Mouse (Mus musculus) fibroblast of lung, adult 2 months (primary cell): ENCODE results near the gene Gcg.

Experiments
- DNase-seq: peaks from one replicate; pipeline ENCODE4 v3.0.0-alpha.2; 2011; ENCODE audit warnings: low read depth

Gcg gene

GRCm38 (mm10) chr2:62459241-62460174, 23.9 kb downstream of the Gcg start:
- no peak for DNase-seq

GRCm38 (mm10) chr2:62458070-62458469, 25.4 kb downstream of the Gcg start:
- DNase-seq, result peak; percentile 21

- DNase-seq, result no peak
Observed at GRCm38 (mm10) chr2:62454991-62455390, 28.5 kb downstream of the Gcg start.

GRCm38 (mm10) chr2:62454033-62454432, 29.4 kb downstream of the Gcg start:
- no peak for DNase-seq

- no peak for DNase-seq
Observed at GRCm38 (mm10) chr2:62450364-62450763, 33.1 kb downstream of the Gcg start.

GRCm38 (mm10) chr2:62449692-62450346, 33.6 kb downstream of the Gcg start:
- DNase-seq, result no peak

GRCm38 (mm10) chr2:62440802-62441544, 42.5 kb downstream of the Gcg start:
- DNase-seq, result no peak

GRCm38 (mm10) chr2:62440083-62440482, 43.4 kb downstream of the Gcg start:
- no peak for DNase-seq

- DNase-seq, result no peak
Observed at GRCm38 (mm10) chr2:62431245-62431795, 52.1 kb downstream of the Gcg start.

GRCm38 (mm10) chr2:62425941-62426340, 57.5 kb downstream of the Gcg start:
- peak; percentile 58 for DNase-seq
